Mouse (Mus musculus) embryonic facial prominence, embryonic 11.5 days (tissue): Measurements from ENCODE around the gene Nelfb. TPM values are rescaled to one million over a fixed set of nuclear protein-coding genes. Genes with fewer than 3 reads are reported as not detected.

ENCODE experiments used
- ATAC-seq: fragments of 200-750 bp; cut with Nextera tagmentation; replicated peaks from 2 replicates; pipeline ENCODE4 v1.8.0; 2017; ENCODE audit warnings: low read depth; ENCODE audit not compliant: insufficient number of reproducible peaks, low FRiP score, low TSS enrichment
- DNase-seq: peaks from one replicate; pipeline ENCODE4 v3.0.0-alpha.2; 2015; ENCODE audit warnings: low spot score
- H3K27ac ChIP-seq: fragments of 300-500 bp; sonication (generic); replicated peaks from 2 replicates; pipeline ENCODE4 v1.5.1; 2014; ENCODE audit warnings: mild to moderate bottlenecking, low read depth, low read length, control low read depth
- H3K27me3 ChIP-seq: fragments of 300-500 bp; sonication (generic); 2 replicates; pipeline ENCODE4 v1.6.1; 2014; ENCODE audit warnings: mild to moderate bottlenecking, low read length, moderate library complexity, mixed read lengths; ENCODE audit not compliant: control insufficient read depth, insufficient read depth
- H3K36me3 ChIP-seq: fragments of 300-500 bp; sonication (generic); replicated peaks from 2 replicates; pipeline ENCODE4 v1.6.1; 2014; ENCODE audit warnings: low read depth, mild to moderate bottlenecking, low read length, moderate library complexity, mixed read lengths; ENCODE audit not compliant: control insufficient read depth, insufficient read depth
- H3K4me1 ChIP-seq: fragments of 300-500 bp; sonication (generic); 2 replicates; pipeline ENCODE4 v1.6.1; 2014; ENCODE audit warnings: low read length, mixed read lengths; ENCODE audit not compliant: control insufficient read depth, insufficient read depth
- H3K4me2 ChIP-seq: fragments of 300-500 bp; sonication (generic); 2 replicates; pipeline ENCODE4 v1.6.1; 2014; ENCODE audit warnings: low read depth, mild to moderate bottlenecking, control low read depth, low read length, moderate library complexity
- H3K4me3 ChIP-seq: fragments of 300-500 bp; sonication (generic); 2 replicates; pipeline ENCODE4 v1.5.1; 2014; ENCODE audit warnings: low read depth, low read length, control low read depth
- H3K9ac ChIP-seq: fragments of 300-500 bp; sonication (generic); replicated peaks from 2 replicates; pipeline ENCODE4 v1.6.1; 2014; ENCODE audit warnings: mild to moderate bottlenecking, control low read depth, low read length
- H3K9me3 ChIP-seq: fragments of 300-500 bp; sonication (generic); replicated peaks from 2 replicates; pipeline ENCODE4 v1.6.1; 2016; ENCODE audit warnings: mild to moderate bottlenecking, low read length, inconsistent platforms, mixed read lengths; ENCODE audit not compliant: control insufficient read depth
- WGBS: fragments of 180-500 bp; shearing (Covaris S2); extraction: QIAGEN DNeasy Blood & Tissue Kit; methylation state at CpG from one replicate; pipeline ENCODE4 v1.1.7; 2014; 5-methylcytosine and 5-hydroxymethylcytosine counted together
- polyA plus RNA-seq: library from polyadenylated mRNA; unstranded; fragments of >200 nt; fragmentation: Nextera tagmentation; extraction: Ambion mirVana; gene quantifications from 2 replicates; pipeline ENCODE4 v1.2.1, GENCODE M21; 2014

Nelfb gene
- polyA plus RNA-seq, 1 experiment from 2014 or later: 90.5 TPM

DNA sequence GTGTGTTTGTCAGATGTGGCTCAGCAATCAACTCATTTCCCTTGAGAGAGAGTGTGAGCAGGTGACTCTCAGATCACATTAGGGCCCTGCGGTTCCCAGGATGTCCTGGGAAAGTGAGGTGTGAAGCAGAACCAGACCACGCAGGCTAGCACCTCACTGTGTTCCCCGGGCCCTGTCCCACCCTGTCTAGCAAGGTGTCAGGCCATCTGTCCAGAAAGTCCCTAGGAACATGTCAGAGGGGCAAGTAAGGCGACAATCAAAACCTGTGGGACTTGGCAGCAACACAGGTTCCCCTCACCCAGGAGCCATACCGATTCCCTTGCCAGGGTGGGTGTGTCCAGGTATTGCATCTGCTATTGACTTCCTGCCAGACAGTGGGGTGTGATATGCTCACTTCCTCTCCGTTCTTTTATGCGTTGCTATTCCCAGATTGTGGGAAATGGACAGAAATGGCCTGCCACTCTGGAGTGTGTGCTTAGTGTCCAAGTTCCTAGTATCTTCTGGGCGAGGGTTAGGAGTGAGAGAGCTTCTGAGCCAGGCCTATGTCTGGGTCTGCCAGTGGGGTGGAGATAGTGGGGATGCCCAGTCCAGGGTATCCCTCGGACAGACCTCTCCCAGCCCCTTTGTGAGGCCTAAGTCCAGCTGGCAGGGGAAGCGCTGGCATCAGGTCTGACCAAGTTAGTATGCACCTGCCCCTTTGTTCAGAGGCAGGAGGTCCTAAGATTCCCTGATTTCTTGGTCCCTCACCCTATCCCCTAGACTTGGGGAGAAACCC, 40.8 kb downstream of the Nelfb start:
- WGBS: 76% methylated on average over 10 of the region's 10 CpGs
- H3K9me3 ChIP-seq: no peaks in the 10 kb centered on the region
- H3K4me3 ChIP-seq: no peak overlapping the region
- no peaks in the 10 kb centered on the region for H3K27me3 ChIP-seq
- ATAC-seq (no peak), DNase-seq (no peak)
- no peak overlapping the region for H3K9ac ChIP-seq
- H3K4me2 ChIP-seq: no peak overlapping the region
- H3K36me3 ChIP-seq: no peaks in the 10 kb centered on the region
- H3K4me1 ChIP-seq: no peaks in the 10 kb centered on the region; the same call in 1 of the 2 replicates
- no peak overlapping the region for H3K27ac ChIP-seq

DNA sequence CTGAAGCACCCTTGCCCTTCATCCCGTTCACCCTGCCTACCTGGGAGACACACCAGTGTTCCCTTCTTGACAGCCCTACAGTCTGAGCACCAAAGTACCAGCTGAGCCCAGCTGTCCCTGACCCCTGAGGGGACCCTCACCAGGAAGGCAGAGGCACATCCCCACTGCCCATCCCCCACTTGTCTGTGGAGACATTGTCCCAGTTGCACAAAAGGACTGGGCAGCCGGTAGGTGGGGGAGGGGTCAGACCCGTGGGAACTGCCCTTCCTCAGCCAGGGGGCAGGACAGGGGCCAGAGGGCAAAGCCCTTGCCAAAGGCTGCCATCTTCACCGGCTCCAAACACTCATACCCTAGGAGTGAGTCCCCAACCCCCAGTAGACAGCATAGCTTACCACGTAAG, 41.5 kb downstream of the Nelfb start:
- Histone ChIP-seq H3K27me3 (no peaks in the 10 kb centered on the region), H3K9me3 (no peaks in the 10 kb centered on the region), H3K27ac (no peak overlapping the region), H3K4me2 (no peak overlapping the region), H3K4me1 (no peaks in the 10 kb centered on the region; the same call in 1 of the 2 replicates), H3K4me3 (no peak overlapping the region), H3K9ac (no peak overlapping the region), H3K36me3 (no peaks in the 10 kb centered on the region)
- WGBS: 12% methylated on average over 5 of the region's 5 CpGs
- ATAC-seq (no peak), DNase-seq (no peak)

DNA sequence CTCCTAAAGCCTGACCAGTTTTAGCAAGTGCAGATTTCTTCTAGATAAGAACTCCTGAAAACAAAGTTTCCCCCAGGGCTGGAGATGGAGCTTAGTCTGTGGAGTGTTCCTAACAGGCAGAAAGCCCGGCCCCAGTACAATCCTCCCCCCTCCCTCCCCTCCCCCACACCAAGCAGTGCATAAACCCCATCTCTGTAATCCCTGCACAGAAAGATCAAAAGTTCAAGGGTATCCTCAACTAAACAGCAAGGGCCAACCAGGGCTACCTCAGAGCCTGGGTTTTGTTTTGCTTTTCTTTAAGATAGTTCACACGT, 42.7 kb downstream of the Nelfb start:
- Histone ChIP-seq H3K9me3 (no peaks in the 10 kb centered on the region), H3K36me3 (no peaks in the 10 kb centered on the region), H3K27ac (peak overlapping the region; percentile 17; the same call in 1 of the 2 replicates), H3K4me1 (no peaks in the 10 kb centered on the region; the same call in 1 of the 2 replicates), H3K4me3 (peak overlapping the region; percentile 41; the same call in 1 of the 2 replicates), H3K4me2 (peak overlapping the region; percentile 88), H3K27me3 (no peaks in the 10 kb centered on the region), H3K9ac (peak overlapping the region; percentile 61)
- WGBS: 21% methylated on average over 2 of the region's 2 CpGs
- DNase-seq (no peak), ATAC-seq (peak; percentile 7; the same call in 1 of the 2 replicates)

DNA sequence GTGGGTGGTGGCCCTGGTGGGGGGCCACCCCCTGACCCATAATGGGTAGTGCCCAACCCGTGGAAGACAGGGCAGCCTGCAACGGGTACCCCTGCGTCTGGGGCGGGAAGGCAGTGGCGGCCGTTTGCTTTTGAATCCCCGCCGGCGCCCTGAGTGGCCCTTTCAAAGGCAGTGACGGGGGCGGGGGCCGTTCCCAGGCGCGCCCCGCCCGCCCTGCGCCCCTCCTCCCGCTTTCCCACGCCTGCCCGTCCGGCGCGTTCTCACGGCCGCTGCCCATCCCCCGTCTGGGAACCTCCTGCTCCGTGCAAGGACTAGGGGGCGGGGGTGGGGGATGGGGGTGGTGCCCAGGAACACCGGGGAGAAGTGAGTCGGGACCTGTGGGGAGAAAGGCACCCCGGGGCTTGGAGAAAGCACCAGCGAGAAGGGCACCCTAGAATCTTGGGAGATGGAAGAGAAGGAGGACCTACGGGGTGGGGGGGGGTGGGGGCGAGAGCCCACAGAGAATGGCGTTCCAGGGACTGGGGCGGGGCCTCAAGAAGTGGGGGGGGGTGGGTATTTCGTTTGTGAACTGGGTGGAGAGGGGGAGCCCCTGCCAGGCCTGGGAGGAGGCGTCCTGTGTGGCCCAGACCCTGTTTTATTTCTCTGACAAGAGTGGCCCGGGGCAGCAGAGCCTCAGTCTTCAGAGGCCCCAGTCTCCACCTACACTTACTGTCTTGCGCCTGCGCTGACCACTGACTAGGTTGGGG, 43.2 kb downstream of the Nelfb start:
- Histone ChIP-seq H3K4me1 (peaks cover 1% of the 10 kb centered on the region; the same call in 1 of the 2 replicates), H3K4me2 (peak overlapping the region; percentile 88), H3K36me3 (no peaks in the 10 kb centered on the region), H3K27ac (peak overlapping the region; percentile 17), H3K9me3 (no peaks in the 10 kb centered on the region), H3K4me3 (peak overlapping the region; percentile 41), H3K27me3 (no peaks in the 10 kb centered on the region), H3K9ac (peak overlapping the region; percentile 61)
- DNase-seq (peak; percentile 79), ATAC-seq (peak; percentile 71)
- 1% methylated on average over 30 of the region's 41 CpGs for WGBS

DNA sequence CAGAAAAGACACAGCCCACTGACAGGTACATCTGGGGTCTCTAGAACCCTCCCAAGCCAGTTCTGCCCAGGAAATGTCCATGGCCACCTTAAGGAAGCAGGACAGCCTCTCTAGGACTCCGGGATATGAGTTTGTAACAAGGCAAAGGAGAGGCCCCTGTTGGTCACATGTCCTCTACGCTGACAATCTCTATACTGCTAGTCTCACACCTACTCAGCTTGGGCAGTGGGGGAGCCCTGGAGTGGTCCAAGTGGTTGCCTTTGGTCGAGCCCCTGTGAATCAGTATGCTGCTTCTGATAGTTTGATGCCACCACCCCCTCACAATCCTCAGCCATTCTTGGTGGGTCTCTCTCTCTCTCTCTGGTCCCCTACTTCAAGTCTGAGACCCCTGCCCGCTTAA, 43.8 kb downstream of the Nelfb start:
- no peaks in the 10 kb centered on the region for H3K9me3 ChIP-seq
- peak overlapping the region; percentile 17 for H3K27ac ChIP-seq
- H3K9ac ChIP-seq: peak overlapping the region; percentile 61
- H3K36me3 ChIP-seq: no peaks in the 10 kb centered on the region
- peaks cover 2% of the 10 kb centered on the region; the same call in 1 of the 2 replicates for H3K4me1 ChIP-seq
- no peaks in the 10 kb centered on the region for H3K27me3 ChIP-seq
- H3K4me3 ChIP-seq: peak overlapping the region; percentile 41
- WGBS: 29% methylated on average over 4 of the region's 4 CpGs
- DNase-seq (no peak), ATAC-seq (peak; percentile 6; the same call in 1 of the 2 replicates)
- peak overlapping the region; percentile 88 for H3K4me2 ChIP-seq

DNA sequence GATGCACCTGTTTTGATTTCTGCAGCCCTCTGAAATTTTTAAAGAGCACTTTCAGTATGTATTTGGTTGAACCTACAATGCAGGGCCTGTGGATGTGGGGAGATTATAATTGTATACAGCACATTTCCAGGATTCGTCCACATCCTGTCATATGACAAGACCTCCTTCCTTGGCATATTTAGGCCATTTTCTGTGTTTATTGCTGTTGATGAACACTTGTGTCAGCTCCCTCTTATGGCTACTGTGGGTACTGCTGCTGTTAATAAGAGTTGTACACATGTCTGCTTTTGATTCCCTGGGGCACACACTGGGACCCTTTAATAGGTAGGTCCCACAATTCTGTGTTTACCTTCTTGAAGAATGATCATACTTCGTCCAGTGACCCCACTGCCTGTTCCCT, 53.6 kb downstream of the Nelfb start:
- Histone ChIP-seq H3K9me3 (no peaks in the 10 kb centered on the region), H3K27ac (no peak overlapping the region), H3K36me3 (no peaks in the 10 kb centered on the region), H3K4me1 (no peaks in the 10 kb centered on the region), H3K4me3 (no peak overlapping the region), H3K27me3 (no peaks in the 10 kb centered on the region), H3K4me2 (no peak overlapping the region), H3K9ac (no peak overlapping the region)
- no peak for ATAC-seq
- WGBS: 54% methylated on average over 2 of the region's 2 CpGs
- DNase-seq: peak; percentile 66

DNA sequence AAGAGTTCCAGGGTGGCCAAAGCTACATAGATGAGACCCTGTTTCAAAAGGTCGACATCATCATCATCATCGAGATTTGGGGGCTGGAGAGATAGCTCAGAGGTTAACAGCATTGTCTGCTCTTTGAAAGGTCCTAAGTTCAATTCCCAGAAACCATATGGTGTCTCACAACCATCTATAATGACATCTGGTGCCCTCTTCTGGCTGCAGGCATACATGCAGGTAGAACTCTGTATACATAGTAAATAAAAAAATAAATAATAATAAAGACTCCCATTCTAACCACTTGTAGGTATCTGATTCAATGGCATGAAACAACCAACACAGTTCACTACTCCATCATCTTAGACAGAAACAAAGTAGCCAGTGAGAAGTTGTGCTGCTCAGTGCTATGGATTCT, 54.3 kb downstream of the Nelfb start:
- DNase-seq (no peak), ATAC-seq (no peak)
- Histone ChIP-seq H3K4me3 (no peak overlapping the region), H3K4me2 (no peak overlapping the region), H3K9ac (no peak overlapping the region), H3K4me1 (no peaks in the 10 kb centered on the region), H3K9me3 (no peaks in the 10 kb centered on the region), H3K36me3 (no peaks in the 10 kb centered on the region), H3K27ac (no peak overlapping the region), H3K27me3 (no peaks in the 10 kb centered on the region)
- WGBS: 40% methylated on average over 2 of the region's 2 CpGs

DNA sequence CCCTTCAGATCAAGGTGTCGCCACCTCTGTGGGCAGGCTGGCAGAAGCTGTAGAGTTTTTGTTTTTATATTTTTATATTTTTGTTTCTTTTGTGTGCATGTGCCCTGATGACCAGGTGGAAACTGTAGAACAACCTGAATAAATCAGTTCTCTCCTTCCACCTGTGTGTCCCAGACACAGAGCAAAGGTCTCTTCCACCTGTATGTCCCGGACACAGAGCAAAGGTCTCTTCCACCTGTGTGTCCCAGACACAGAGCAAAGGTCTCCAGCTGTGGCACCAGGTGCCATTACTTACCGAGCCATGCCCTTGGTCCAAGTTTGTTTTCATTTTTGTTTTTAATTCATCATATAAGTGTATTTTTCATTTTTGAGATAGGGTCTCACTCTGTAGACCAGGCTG, 55.1 kb downstream of the Nelfb start:
- Histone ChIP-seq H3K4me2 (no peak overlapping the region), H3K4me1 (no peaks in the 10 kb centered on the region), H3K36me3 (no peaks in the 10 kb centered on the region), H3K9me3 (no peaks in the 10 kb centered on the region), H3K27ac (no peak overlapping the region), H3K4me3 (no peak overlapping the region), H3K9ac (no peak overlapping the region), H3K27me3 (no peaks in the 10 kb centered on the region)
- DNase-seq: no peak
- no peak for ATAC-seq
- WGBS: 87% methylated on average over 3 of the region's 3 CpGs
